Mouse (Mus musculus) lung, postnatal 36 days (tissue): ENCODE measurements around the gene Atn1.
A peak's percentile ranks its signal among the peaks of the same experiment; 100 is the strongest.
"Not testable (repeated sequence)": the region's sequence is repeated elsewhere in the genome, so short reads cannot be mapped to it uniquely, and the experiment has no call there.

Experiments
- DNase-seq: peaks from one replicate; pipeline ENCODE4 v3.0.0; 2022; ENCODE audit warnings: mixed read lengths

Atn1 gene

DNA sequence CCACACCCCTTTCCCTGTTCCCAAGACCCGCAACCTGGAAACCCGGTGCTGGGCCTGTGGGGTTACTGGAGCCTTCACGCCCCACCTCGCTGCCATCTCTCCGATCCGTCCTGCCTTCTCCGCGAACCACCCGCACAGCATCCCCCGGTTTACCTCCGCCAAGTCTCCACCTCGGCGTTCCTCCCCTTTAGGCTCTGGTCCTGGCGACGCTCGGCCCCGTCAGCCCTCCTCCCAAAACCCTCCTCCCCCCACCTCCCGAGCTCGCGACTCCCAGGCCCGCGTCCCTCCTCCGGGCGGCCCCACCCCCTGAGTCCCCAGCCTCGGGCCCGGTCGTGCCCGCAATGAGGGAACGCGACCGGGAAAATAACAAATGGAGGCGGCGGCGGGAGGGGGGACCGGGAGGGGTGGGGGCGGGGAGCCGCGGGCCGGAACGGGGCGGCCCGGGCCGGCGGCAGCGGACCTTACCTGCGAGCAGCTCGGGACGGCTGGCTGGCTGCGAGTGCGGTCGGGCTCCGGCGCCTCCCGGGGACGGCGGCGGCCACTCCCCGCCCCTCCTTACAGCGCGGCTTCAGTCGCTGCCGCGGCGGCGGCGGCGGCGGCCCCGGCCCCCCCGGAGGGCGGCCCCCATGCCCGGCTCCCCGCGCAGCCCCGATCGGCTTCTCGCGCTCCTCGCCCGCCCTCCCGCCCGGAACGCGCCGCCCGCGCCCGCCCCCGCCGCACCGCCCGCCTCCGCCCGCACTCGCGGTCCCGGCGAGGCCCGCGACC, at the start of gene Atn1, which contains the start of gene Gm45234:
Gene Atn1, minus strand, starts transcription at position 694 of the 765 bp plus-strand sequence.
Gene Gm45234, minus strand, starts transcription at position 191 of the 765 bp plus-strand sequence.
- DNase-seq: peak; percentile 79

DNA sequence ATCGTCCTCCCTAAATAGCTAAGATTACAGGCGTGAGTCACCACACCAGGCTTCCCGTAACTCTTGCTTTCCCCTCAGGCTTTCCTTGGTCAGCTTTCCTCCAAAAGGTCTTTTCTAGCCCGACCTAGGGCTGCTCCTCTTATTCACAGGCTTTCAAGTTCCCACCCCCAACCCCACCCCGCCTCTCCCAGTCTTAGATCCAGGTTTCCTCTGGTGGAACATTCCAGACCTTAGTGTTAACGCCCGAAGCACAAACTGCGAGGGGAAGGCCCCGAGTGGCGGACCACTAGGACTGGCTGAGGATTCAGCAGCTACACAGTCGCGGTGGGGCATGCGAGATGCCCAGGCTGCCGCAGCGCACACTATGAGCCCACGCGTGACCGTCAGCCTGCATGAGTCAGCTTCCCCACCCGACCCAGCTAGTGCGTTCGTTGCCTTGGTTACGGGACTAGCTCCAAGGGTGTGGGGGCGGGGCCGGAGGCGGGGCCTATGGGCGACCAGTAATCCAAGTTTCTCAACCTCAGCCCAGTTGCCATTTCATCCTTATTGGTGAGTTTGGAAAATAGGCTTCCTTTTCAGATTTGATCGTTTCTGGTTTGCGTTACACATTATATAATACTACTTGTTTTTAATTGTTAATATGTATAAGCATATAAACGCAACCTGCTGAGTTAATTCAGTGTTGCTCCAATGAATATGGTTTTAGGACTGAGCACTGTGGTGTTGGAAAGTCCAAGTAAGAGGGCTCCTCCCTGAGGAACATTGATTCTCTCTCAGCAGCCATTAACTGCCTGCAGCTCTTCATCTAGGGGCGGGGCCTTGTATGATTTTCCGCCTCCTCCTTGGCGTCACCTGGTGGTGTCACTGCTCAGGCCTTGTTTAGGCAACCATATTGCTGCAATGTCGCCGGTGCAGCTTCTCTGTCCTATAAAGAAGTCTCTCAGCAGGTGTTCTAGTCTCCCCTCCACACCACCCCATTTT, 49.3 kb upstream of the Atn1 start:
- DNase-seq: peak; percentile 98

DNA sequence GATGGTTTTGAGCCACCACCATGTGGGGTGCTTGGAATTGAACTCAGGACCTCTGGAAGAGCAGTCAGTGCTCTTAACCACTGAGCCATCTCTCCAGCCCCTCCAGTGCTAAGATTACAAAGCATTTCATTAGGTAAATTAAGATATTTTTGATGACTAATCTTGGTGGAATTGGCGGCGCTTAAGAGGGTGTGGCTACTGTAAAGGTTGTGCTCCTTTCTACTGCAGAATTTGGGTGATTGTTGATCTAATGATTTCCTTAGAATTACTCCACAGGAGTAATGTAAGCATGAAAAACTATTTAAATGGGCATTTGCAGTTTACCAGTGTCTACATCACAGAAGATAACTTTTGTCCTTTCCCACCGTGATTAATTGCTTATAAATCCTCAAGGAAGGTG, 48.0 kb upstream of the Atn1 start:
- DNase-seq: no peak

DNA sequence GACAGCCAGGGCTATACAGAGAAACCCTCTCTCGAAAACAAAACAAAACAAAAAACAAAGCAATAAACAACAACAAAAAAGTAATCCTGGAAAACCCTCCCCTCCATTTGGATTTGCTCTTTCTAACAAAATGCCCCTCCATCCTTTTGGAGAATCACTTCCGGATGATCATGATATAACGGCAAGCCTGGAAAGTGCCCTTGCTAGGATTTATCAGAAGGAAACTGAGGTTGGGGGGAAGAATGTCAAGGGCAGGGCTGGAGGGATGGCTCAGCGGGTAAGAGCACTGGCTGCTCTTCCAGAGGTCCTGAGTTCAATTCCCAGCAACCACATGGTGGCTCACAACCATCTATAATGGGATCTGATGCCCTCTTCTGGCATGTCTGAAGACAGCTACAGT, 47.4 kb upstream of the Atn1 start:
- DNase-seq: not testable (repeated sequence)

DNA sequence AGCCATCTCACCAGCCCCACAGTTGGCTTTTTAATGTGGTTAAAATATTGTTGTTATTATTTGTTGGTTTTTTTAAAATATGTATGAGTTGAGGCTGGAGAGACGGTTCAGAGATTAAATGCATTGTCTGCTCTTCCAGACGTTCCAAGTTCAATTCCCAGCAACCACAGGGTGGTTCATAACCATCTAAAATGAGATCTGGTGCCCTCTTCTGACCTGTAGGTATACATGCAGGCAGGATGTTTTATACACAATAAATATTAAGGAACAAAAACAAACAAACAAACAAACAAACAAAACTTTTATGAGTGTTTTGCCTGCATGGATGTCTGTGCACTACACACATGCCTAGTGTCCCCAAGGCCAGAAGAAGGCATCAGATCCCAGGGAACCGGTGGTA, 46.7 kb upstream of the Atn1 start:
- DNase-seq: no peak

DNA sequence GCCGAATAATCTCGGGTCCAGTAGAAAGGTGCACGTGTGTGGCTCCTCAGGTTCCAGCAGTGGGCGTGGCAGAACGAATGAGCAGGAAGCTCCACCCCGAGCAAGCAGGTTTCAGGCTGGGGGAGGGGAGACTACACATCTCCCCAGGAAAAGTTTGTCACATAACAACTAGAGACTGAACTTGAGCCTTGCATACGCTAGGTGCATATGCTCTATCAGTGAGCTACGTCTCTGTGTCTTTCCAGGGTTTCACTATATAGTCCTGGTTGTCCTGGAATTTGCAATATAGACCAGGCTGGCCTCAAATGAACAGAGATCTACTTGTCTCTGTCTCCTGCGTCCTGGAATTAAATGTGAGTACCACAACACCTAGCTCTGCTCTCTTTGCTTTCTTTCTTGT, 46.1 kb upstream of the Atn1 start:
- DNase-seq: not testable (repeated sequence)

DNA sequence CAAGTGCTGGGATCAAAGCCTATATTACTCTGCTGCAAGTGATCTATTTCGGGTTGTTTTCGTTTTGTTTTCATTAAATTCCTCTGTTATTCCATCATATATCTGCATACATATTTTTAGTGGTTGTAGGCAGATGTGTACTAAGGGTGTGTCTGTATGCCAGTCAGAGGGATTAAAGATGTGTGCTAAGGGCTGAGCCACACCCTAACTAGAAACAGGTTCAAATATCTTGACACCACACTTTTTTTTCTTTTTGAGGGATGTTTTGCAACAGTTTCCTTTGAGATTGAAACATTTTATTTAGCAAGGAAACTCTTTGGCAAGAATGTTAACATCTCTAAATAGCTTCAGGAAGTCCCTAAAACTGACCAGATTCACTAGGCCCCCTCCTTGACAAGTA, 39.9 kb upstream of the Atn1 start:
- DNase-seq: no peak

DNA sequence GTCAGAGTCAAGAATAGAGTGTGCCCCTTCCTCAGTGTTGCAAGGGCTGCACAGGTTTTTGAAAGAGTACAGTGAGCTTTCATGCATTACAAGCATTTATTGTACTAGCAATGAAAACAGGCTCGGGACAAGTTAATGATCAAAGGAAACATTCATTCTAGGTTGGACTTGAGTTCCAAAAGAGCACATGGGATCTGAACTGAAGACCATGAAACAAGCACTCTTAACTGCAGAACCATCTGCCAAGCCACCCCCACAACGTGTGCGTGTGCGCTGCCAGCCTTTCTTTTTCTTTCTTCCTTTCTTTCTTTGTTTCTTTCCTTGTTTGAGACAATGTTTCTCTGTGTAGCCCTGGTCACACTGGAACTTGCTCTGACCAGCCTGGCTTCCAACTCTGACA, 39.5 kb upstream of the Atn1 start:
- DNase-seq: no peak

DNA sequence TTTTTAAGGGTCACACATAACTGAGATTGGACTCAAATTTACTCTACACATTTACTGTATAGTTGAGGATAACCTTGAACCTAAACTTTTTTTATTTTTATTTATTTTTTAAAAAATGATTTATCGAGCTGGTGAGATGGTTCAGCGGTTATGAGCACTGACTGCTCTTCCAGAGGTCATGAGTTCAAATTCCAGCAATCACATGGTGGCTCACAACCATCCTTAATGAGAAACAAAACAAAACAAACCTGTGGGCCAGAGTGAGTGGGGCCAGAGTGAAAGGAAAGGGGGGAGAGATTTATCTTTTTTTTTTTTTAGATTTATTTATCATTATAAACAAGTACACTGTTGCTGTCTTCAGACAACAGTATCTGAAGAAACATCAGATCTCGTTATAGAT, 35.6 kb upstream of the Atn1 start:
- DNase-seq: no peak

DNA sequence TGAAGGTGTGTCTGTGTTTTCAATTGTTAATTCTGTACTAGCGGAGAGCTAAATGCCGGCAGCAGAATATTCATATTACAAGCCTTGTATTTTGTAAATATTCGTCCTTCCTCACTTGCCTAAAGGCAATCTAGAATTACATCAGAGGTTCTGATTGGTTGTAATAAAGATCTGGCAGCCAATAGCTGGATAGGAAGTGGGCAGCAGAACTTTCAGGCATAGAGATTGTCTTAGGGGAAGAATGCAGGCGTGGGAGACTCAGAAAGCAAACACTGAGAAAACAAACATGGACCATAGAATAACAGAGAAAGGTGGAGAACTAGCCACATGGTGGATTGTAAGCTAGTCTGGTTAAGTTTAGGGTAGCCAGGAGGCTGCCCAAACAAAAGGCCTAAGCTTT, 33.8 kb upstream of the Atn1 start:
- DNase-seq: no peak

DNA sequence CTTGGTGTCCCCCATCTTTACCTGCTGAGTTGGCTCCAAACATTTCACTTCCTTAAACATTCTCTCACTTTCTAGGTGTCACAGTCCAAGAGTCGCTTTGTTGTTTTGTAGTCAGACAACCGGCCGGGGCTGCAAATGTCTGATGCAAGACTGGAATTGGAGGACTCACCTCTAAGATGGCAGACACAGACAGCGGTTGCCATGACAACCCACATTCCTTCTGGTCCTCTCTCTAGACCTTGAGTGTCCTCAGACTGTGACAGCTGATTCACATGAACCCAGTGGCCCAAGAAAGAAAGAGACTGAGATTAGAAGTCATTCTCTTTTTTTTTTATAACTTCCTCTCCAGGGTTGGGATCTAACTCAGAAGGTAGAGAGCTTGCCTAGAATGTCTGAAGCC, 33.2 kb upstream of the Atn1 start:
- no peak for DNase-seq

DNA sequence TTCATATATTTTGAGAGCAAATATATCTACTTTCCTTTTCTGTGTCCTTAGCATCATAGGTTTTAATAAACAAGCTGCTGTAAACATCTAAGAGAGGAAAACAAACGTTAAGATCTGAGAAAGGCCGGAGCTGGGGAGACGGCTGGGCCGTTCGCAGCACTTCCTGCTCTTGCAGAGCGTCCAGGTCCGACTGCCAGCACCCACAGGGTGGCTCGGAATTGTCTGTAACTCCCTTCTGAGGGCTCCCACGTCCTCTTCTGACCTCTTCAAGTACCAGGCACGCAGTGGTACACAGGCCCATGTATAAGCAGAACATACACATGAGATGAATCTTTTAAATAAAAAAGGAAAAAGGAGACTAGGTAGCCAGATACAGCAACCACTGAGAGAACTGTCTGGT, 31.4 kb upstream of the Atn1 start:
- no peak for DNase-seq

DNA sequence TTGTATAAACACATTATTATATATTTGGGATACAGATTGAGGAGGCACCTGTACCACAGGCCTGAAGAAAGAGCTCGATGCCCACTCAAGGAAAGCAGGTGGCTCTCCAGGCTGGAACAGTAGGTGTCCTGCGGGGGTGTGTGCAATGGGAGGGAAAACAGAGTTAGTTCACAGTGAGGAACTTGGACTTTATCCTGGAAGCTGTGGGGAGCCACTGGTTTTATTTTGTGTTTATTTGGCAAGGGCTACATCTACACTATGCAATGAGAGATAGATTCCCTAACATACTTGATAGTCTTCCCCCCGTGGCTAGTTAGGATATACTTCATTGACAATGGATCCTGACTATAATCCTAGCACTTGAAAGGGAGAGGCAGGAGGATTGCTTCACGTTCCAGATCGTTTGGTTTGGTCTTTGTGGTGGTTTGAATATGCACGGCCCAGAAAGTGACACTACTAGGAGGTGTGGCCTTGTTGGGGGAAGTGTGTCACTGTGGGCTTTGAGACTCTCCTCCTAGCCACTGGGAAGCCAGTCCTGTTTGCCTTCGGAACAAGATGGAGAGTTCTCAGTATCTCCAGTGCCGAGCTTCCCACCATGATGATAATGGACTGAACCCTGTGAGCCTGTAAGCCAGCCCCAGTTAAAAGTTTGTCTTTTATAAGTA, 30.6 kb upstream of the Atn1 start:
- no peak for DNase-seq

DNA sequence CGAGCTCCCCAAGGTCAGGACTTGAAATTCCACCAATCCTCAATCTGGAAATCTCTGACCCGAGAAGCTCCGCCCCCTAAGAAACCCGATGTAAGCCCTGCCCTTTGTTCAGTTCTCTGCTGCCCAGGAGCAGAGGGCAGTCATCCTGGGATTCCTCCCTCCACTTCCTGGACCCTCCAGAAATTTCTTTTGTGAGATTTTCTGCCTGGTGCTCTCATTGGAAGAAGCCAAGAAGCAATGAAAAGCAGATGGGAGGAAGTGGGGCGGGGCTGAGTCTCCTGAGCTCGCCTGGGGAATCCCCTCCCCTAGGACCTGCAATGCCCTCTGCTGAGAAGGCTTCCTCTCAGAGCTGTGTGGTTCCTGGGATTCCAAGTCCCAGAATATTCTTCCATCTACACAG, 26.1 kb upstream of the Atn1 start:
- peak; percentile 65 for DNase-seq

DNA sequence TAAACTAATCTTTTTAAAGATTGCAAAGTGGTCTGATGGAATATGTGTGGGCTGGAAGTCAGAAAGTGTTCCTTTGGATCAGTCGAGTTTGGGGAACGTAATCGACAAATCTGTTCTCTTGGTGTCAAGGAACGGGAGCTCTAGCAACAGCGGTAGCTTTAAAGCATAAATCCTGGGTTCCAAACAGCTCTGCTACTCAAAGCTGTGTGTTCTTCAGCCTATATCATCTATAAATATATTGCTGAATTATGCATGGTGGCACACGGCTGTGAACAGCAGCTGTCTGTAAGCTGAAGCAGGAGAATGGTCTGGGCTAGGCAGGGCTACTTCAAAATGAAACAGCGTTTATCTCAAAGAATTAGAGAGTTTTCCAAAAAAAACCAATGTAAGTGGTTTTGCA, 24.6 kb upstream of the Atn1 start:
- no peak for DNase-seq

DNA sequence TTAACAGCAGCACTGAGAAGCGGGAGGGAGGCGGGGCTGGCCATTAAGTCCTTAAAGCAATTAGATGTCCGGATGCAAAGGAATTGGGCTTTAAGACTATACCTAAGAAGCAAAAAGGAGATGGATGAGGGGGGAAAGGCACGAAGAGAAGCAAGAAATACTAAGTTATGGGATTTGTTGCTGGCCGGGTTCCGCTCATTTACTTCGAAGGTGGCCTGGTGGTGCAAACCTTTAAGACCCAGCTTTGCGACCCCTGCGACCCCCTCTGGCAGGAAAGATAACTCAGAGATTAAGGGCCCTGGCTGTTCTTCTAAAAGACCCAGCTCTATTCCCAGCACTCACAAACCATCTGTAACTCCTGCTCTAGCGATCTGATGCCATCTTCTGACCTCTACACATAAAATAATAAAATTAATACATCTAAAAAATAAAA, 23.7 kb upstream of the Atn1 start:
- peak; percentile 50 for DNase-seq

DNA sequence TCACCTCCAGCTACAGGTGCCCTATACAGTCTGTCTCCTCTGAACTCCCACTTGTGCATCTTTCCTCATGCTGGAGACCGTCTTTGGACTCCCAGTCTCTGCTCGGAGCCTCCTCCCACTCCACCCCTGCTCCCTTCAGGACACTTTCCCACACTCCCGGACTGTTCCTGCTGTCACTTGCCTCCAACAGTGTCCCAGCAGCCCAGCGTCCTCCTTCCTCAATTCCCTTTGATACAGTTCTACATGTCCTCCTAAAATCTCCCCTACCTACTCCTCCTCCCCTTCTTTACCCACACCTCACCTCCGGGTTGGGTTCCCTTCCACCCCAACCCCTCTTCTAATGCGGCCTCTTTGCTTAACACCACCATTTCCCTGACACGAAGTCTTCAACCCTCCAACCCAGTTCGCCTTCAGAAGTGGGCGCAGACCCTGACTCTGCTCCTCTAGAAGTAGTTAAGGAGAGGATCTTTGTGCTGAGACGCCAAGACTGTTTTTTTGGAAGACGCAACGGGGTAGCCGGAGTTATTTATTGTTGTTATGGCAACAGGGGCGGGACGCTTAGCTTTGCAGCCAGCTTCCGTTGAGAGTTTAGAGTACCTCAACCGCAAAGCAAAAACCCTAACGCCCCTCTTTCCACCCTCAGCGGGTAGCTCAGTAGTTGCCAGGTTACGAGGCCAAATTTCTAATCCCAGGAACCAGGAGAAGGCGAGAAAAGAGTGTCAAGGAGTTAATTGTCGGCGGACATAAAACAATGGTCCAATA, 23.1 kb upstream of the Atn1 start, which contains the start of gene Lrrc23:
Gene Lrrc23, minus strand, starts transcription at position 506 of the 762 bp plus-strand sequence.
- DNase-seq: peak; percentile 82

DNA sequence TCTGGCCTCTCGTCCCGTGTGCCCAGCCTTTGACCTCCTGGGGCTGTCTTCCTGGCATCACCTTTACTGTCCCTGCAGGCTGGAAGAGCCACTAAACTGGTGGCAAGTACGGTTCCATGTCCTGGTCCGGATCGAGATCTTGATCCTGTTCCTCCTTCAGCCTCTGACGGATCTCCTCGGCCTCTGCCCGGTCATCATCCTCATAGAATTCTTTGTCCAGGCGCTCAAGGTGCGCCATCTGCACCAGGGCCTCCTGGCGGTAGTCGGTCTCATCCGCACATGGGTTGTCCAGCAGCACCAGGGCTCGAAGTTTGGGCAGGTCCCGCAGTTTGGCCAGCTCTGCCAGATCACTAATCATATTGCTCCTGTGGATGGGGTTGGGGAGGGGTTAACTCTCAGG, 14.2 kb upstream of the Atn1 start:
- no peak for DNase-seq

DNA sequence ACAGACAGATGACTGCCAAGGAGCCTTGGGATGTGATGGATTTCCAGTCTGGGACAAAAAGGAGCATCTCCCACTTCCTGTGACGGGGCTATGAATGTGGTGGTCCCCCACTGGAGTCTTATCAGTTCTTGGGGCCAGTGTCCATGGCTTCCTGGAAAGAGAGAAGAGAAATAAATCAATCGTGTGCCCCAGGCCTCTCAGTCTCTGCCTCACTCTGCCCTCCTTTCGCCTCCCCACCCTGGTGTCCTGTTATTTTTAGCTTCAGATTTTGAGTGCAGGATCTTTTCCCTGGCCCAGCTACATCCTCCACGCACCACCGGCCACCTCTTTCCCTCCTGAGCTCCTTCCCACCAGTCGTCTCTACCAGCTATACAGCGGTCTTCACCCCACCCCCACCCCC, 13.7 kb upstream of the Atn1 start:
- DNase-seq: no peak

DNA sequence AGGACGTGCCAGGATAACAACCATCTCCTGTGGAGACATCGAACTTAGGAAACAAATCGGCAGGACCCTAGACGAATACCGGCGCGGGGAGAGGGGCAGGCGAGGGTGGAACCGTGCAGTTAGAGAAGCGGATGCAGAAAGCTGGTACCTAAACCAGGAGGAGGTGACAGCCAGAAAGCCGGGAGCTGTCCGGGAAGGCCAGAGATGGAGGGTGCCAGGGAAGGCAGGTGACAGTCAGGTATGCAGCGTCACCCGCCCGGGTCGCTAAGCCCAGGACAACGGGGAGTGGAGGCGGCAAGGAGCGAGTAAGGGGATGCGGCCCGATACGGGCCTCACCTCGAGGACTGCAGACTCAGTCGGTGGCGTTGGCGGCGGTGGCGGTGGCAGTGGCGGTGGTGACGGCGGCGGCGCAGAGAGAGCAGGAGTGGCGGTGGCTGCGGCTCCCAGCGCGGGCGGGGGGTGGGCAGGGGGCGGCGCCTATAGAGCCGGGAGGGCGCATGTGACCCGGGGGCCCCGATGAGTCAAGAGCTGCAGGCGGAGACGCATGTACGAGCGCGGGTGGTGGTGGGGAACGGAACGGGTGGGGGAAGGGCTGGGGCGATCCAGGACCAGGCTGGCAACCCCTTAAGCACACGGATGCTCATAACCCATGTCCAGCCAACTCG, 12.9 kb upstream of the Atn1 start, which contains the start of gene Eno2:
Gene Eno2, minus strand, starts transcription at position 573 of the 665 bp plus-strand sequence.
- no peak for DNase-seq

DNA sequence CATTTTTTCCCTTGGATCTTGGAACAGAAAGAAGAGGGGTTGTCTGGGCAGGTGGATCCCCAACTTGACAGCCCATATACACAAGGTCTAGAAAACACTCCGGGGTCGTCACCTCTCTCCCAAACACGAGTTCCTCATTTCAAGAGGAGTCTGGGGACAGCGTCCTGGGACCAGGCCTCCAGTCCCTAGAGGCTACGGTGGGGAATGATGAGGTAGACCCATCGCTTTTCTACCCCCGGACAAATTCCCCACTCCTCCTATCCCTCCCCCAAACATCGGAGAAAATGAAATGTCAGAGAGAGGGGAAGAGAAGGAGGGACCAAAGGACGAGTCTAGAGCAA, 12.3 kb upstream of the Atn1 start:
- no peak for DNase-seq
